Mouse (Mus musculus): ENCODE results near the gene Tex22.

DNA sequence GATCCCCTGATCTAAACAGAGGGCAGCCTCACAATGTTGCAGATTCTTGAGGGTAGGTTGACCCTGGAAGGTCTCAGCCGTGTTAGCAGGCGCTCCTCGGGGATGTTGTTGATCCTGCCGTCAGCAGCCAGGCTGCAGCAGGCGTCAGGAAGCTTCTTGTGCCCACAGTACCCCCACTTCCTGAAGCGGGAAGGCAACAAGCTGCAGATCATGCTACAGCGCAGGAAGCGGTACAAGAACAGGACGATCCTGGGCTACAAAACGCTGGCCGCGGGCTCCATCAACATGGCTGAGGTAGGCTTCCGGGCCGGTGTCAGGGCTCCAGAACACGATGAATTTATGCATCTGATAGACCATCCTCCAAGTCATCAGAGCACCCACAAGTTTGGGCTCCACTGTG is 27.4 kb upstream of the Tex22 start:
- TF ChIP-seq CTCF (IDR thresholded peaks at IDR 0.05; ENCODE audit: low read depth) = no peak
- no peak for TF ChIP-seq EP300 (IDR thresholded peaks at IDR 0.05; ENCODE audit: low read depth)
